Mouse (Mus musculus) erythroblast, embryonic 14.5 days (primary cell): ENCODE measurements around the gene Kif17.

Experiments used
- GATA1 ChIP-seq: IDR thresholded peaks from 2 replicates; pipeline ENCODE4 v1.6.1; 2012; ENCODE audit warnings: low read length, inconsistent platforms, mixed read lengths
- TAL1 ChIP-seq: IDR thresholded peaks from 3 replicates; pipeline ENCODE4 v1.6.1; 2012; ENCODE audit warnings: low read length, inconsistent platforms, mixed read lengths

DNA sequence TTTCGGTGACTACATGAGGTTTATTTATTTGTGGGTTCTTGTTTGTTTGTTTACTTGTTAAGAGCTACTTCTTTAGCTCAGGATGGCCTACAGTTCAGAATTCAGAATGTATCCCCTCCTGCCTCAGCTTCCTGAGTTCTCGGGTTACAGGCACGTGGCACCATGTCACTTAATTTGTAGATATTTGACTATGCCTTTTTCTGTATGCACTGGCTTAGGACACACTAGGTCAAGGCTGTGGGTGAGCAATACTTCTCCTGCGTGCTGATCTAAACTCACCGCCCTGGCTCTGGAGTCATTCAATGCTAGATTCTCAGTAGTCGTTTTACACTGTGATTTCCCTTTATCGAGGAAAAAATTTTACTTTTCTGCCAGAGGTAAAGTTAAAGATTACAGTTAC, 29.5 kb upstream of the Kif17 start:
- TF ChIP-seq GATA1 (no peak), TAL1 (no peak)
